18 mouse cellular contexts compared by ENCODE assay signal in the genomic region with DNA sequence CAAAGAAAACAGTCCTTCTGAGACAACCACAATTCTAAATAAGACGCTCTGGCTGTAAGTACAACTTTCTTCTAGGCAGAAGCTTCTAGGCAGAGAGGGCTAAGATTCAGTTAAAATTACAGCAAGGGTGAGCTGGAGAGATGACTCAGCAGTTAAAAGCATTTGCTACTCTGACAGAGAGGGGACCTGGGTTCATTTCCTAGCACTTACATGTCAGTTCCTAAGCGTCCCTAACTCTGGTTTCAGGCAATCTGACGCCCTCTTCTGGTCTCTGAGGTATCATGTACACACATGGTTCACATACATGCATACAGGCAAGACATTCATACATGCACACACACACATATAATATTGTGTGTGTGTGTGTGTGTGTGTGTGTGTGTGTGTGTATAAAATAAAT.
"Had no signal": no experiment of that assay in that cellular context is flagged by ENCODE, and none has a peak within 500 bp of the region (broad histone marks: within the 10 kb centered on the region; RNA-seq: fewer than 3 reads in every experiment).

No protein-coding gene starts in this region.

- H3K9me3 ChIP-seq: limb, embryonic 12.5 days; limb, embryonic 15.5 days; lung, embryonic 15.5 days; megakaryocyte, embryonic 14.5 days; midbrain, embryonic 10.5 days; midbrain, embryonic 13.5 days had no signal

- DNase-seq: kidney, adult 18-20 months; kidney, adult 9 months; kidney, postnatal 14 days; layer of hippocampus, adult 9-11 months; left cerebral cortex, postnatal 4 days; lung, adult 18-20 months; lung, postnatal 14 days; right cerebral cortex, adult 18-20 months; right cerebral cortex, postnatal 14 days; right cerebral cortex, postnatal 4 days; thymus, postnatal 25 days had no signal

- H3K4me3 ChIP-seq: layer of hippocampus, adult 2 months; limb, embryonic 12.5 days; limb, embryonic 15.5 days; lung, embryonic 15.5 days; megakaryocyte, embryonic 14.5 days; midbrain, embryonic 10.5 days; midbrain, embryonic 13.5 days had no signal

- H3K4me1 ChIP-seq: limb, embryonic 12.5 days; limb, embryonic 15.5 days; lung, embryonic 15.5 days; midbrain, embryonic 10.5 days; midbrain, embryonic 13.5 days had no signal

- ATAC-seq: midbrain, embryonic 13.5 days had no signal

- H3K27me3 ChIP-seq: limb, embryonic 12.5 days; limb, embryonic 15.5 days; lung, embryonic 15.5 days; megakaryocyte, embryonic 14.5 days; midbrain, embryonic 13.5 days had no signal
